Mouse (Mus musculus) NIH3T3 (cell line): ENCODE data around the gene Gm10721.
A peak's percentile ranks its signal among the peaks of the same experiment; 100 is the strongest.
"Not testable (repeated sequence)": the region's sequence is repeated elsewhere in the genome, so short reads cannot be mapped to it uniquely, and the experiment has no call there.

Experiments used
- DNase-seq: peaks from one replicate; pipeline ENCODE4 v3.0.0-alpha.2; 2012; ENCODE audit warnings: low read depth

Gene Gm10721

GRCm38 (mm10) chr9:3012733-3013279 lies at the start of gene Gm10721:
TSS of gene Gm10721 (plus strand) at chr9:3013140.
- not testable (repeated sequence) for DNase-seq

- peak; percentile 47 for DNase-seq
These were observed 12.4 kb upstream of the Gm10721 start, which contains the start of gene Gm10722 for GRCm38 (mm10) chr9:3000445-3000972. TSS of gene Gm10722 (plus strand) at chr9:3000922.

- not testable (repeated sequence) for DNase-seq
These were observed 11.9 kb upstream of the Gm10721 start for GRCm38 (mm10) chr9:3001006-3001405.

- peak; percentile 21 for DNase-seq
These were observed 10.8 kb upstream of the Gm10721 start for GRCm38 (mm10) chr9:3001948-3002659.

GRCm38 (mm10) chr9:3002794-3003396 lies 10.0 kb upstream of the Gm10721 start, which contains the start of gene Gm11168:
TSS of gene Gm11168 (plus strand) at chr9:3003346.
- not testable (repeated sequence) for DNase-seq

- DNase-seq, result not testable (repeated sequence)
These were observed 6.8 kb upstream of the Gm10721 start for GRCm38 (mm10) chr9:3006179-3006578.

GRCm38 (mm10) chr9:3006636-3007035 lies 6.3 kb upstream of the Gm10721 start:
- DNase-seq, result not testable (repeated sequence)

- DNase-seq, result peak; percentile 6
These were observed 5.7 kb upstream of the Gm10721 start for GRCm38 (mm10) chr9:3007272-3007671.

- not testable (repeated sequence) for DNase-seq
These were observed 3.6 kb upstream of the Gm10721 start for GRCm38 (mm10) chr9:3009331-3009730.

GRCm38 (mm10) chr9:3012054-3012621 lies 802 bp upstream of the Gm10721 start:
- DNase-seq, result not testable (repeated sequence)

GRCm38 (mm10) chr9:3015354-3015753 lies 2.4 kb downstream of the Gm10721 start, which contains the start of gene Gm10720:
TSS of gene Gm10720 (plus strand) at chr9:3015654.
- DNase-seq, result not testable (repeated sequence)

GRCm38 (mm10) chr9:3015896-3016295 lies 3.0 kb downstream of the Gm10721 start:
- not testable (repeated sequence) for DNase-seq

- not testable (repeated sequence) for DNase-seq
These were observed 4.2 kb downstream of the Gm10721 start, which contains the start of gene Gm10719 for GRCm38 (mm10) chr9:3017108-3017507. TSS of gene Gm10719 (plus strand) at chr9:3017408.

- DNase-seq, result not testable (repeated sequence)
These were observed 6.0 kb downstream of the Gm10721 start for GRCm38 (mm10) chr9:3018944-3019343.

- not testable (repeated sequence) for DNase-seq
These were observed 7.1 kb downstream of the Gm10721 start for GRCm38 (mm10) chr9:3019835-3020727.

- peak; percentile 27 for DNase-seq
These were observed 9.5 kb downstream of the Gm10721 start for GRCm38 (mm10) chr9:3022316-3023008.

- DNase-seq, result not testable (repeated sequence)
These were observed 10.5 kb downstream of the Gm10721 start, which contains the start of gene Gm10718 for GRCm38 (mm10) chr9:3023312-3023984. TSS of gene Gm10718 (plus strand) at chr9:3023547.

- DNase-seq, result not testable (repeated sequence)
These were observed 11.2 kb downstream of the Gm10721 start for GRCm38 (mm10) chr9:3023985-3024648.

GRCm38 (mm10) chr9:3024912-3025467 lies 12.1 kb downstream of the Gm10721 start, which contains the start of gene Gm10717:
TSS of gene Gm10717 (plus strand) at chr9:3025417.
- not testable (repeated sequence) for DNase-seq
